Mouse (Mus musculus) forebrain, embryonic 15.5 days (tissue): Measurements from ENCODE around the gene Ate1. TPM values are rescaled to one million over a fixed set of nuclear protein-coding genes. Genes with fewer than 3 reads are reported as not detected.

Experiments
- polyA plus RNA-seq: library from polyadenylated mRNA; unstranded; fragments of >200 nt; fragmentation: Nextera tagmentation; extraction: Ambion mirVana; gene quantifications from 2 replicates; pipeline ENCODE4 v1.2.1, GENCODE M21; 2015

The Ate1 gene
- polyA plus RNA-seq, 1 experiment from 2014 or later = 87.5 TPM

Other genes with a start within 250 kb of the Ate1 start
- 108 and 113 TPM in 2 replicates for gene Nsmce4a, start 52.7 kb upstream of the Ate1 start, polyA plus RNA-seq
- gene Tacc2, start 57.1 kb upstream of the Ate1 start, polyA plus RNA-seq = 53.5 and 56.5 TPM in 2 replicates